Mouse (Mus musculus): ENCODE measurements around the gene Tagln3. TPM values are rescaled to one million over a fixed set of nuclear protein-coding genes. Genes with fewer than 3 reads are reported as not detected.

Gene Tagln3
- 100 to 1,000 TPM; 219 to 242 TPM for total RNA-seq (2021)
- long read RNA-seq, transcript Tagln3-201 (4 exons, 1,240 nt) = major isoform, 184 of 198 reads
- long read RNA-seq, partial matches to known transcripts = 10 of 198 reads
- long read RNA-seq, other reads (novel, unspliced or antisense) = 4 of 198 reads

DNA sequence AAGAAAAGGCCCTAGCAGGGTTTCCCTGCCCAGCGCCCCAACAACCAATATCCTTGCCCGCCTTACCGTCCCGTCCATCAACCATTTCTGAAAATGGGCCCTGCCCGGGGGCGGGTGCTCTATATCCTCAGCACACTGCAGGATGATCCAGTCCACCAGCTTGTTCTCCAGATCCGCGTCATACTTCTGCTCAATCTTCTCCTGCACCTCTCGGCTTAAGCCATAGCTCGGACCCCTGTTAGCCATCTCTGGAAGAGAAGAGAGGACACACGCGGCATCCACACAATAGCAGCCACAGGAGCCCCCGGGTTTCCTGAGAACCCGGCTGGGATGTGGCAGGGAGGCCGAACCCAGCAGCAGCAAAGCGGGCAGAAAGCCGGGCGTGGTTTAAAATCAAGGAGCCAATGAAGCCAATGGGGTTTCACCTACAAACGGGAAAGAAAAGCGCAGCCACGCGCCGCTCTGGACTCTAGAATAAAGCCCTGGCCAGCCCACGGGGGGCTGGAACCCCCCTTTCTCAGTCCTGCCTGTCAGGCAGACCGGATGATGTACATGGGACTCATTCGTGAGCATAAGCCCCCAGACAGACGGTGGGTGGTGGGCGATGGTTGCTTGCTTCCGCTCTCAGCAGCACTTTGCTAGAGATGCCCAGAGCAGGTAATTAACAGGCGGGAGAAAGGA lies at the start of gene Tagln3:
TSS of gene Tagln3 (minus strand) at position 548 of the 681 bp plus-strand sequence.
- DNase-seq (ENCODE audit: low spot score in 2 of 2) = peak; percentile 69 to 82

DNA sequence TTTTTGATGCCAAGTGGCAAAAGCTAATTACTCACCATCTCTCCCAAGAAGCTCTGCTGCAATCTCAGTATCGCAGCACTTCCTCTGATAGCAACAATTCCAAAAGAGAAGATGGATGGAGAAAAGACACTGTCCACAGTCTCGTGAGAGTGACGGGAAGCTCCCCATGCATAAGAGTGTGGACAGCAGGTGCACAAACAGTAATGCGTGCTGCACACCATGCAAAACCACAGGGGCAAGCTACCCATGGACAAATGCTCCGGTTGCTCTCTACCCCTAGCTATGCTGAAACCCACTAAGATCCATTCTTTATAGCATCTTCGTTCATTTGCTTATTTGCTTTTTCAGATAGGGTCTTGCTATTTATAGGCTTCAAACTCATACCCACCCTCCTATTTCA lies 46.5 kb upstream of the Tagln3 start:
- no peak for DNase-seq (ENCODE audit: low spot score in 2 of 2)

DNA sequence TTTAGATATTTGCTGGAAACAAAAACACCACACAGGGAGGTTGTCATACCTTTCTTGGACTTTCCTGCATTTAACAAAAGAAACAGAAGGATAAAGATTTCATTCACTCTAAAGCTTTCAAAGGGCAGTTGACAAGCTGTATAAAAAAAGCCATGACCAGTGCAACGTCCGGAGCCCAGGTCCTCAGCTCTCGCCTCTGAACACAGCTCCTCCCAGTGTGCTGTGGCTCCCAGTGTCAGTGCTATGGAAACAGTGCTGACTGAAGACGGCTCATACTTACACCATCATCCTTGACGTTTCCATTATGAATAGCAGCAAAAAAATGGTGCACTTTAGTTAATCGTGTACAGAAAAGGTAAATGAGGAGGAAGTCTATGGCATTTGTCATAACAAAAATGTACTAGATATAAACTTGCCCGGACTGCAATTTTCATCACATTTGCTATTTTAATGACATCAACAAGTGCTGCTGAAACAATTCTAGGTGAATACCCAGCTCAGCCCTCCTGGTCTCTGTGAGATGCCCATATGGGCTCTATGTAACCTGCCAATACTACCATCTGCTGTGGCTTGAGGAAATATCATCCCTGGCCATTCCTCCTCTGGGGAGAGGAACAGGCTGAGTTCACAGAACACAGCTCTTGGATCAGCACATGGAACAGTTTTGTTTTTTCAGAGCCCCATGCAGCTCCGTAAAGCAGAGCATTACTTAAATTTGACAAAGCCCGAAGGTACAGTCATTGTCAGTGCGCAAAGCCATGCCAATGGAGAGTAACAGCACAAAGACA lies 43.6 kb upstream of the Tagln3 start:
- no peak for DNase-seq (ENCODE audit: low spot score in 2 of 2)

DNA sequence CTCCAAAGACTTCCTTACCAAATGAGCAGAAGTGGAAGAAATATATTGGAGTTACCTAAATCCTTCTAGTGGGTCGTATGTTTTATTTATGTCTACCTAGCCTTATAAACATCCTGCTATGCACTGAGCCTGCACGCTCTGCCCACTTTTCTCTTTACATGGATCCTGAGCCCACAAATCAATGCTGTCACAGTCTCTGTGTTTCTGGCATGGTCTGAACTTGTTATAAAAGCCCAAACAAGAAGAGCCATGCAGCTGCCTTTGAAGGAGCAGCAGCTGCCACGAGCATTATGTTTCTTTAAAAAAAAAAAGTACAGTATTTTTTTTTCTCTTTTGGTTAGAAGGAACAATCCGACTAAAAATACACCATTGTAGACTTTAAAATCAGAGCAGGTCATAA lies 43.0 kb upstream of the Tagln3 start:
- no peak for DNase-seq (ENCODE audit: low spot score in 2 of 2)

DNA sequence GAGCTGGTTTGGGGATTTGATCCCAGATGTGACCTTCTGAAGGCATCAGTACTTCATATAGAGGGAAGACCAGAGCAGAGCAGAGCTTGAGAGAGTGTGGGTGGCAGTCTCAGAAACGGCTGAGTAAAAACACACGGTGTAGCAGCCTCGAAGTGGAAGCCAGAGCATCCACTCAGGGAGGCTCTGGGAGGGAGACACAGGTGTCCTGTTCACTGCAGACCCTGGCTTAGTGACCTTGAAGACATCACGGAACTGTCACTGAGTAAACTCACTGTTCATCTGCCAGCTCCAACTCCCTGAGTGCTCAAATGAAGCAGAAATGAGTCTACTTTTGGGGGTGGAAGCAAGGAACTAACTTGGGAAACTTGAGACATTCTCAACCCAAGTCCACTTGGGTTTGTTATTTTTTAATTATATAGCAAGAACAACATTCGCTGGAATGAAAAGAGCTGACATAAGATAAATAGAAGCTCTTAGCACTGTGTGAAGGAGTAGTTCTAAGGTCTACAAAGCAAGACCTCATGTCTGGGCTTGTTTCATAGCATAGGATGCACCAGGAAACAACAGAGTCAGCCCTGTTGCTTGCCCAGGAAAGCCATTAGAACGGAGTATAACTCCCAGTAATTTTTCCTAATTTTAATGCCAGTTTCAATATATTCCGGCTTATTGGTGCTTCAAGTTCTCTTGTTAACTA lies 41.5 kb upstream of the Tagln3 start:
- DNase-seq (ENCODE audit: low spot score in 2 of 2) = no peak

DNA sequence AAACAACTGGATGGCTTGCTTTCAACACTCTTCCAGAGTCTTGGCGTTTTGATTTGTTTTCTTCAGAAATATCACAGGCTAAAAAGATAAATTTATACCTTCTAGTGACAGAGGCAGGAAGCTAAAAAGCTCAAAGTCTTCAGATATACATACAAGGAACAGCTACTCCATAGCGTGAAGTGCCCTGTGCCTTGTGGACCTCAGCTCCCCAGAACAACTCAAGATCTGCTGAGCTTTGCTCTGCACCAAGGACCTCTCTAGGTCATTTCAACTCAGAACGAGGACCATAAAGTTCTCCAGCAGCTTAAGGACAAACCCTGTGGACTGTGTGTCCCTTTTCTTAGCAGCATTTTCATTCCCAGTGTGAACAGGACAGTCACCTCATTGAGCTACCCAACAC lies 40.7 kb upstream of the Tagln3 start:
- no peak for DNase-seq (ENCODE audit: low spot score in 2 of 2)

DNA sequence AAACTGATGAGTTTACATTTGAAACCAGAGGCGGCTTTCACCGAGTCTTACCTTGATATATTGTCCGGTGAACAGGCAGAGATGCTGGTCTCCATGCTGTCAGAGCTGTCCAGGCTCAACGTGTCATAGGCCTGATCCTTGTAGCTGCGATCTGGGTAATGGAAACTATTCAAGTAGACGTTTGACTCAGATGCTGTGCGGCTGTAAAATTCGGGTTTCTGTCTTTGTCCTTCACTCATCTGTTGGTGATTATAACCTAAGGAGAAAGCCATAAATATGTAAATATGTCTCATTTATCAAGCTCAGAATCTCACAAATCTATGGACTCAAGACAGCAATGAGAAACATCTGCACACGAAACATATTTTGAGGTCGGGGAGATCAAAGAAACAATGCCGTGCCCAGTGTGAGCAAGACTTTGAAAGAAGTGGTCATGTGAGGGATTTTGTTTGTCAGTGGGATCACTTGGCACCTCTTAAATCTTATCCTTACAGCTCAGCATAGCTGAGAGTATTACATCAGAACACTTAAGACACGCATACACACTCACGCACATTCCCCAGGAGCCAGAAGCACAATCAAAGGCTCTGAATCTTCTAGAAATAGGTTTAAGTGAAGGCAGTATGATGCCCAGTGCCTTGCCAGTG lies 38.6 kb upstream of the Tagln3 start:
- no peak for DNase-seq (ENCODE audit: low spot score in 2 of 2)

DNA sequence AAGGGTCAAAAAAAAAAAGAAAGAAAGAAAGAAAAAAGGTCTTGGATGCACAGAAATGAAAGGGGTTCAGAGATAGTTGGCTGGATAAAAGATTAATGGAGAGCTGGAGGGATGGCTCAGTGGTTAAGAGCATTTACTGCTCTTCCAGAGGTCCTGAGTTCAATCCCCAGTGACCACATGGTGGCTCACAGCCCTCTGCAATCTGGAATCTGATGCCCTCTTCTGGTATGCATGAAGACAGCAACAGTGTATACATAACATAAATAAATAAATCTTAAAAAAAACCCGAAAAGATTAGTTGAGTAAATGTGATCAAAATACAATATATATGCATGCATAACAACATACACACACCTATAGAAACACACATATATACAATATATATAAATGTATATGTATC lies 37.0 kb upstream of the Tagln3 start:
- no peak for DNase-seq (ENCODE audit: low spot score in 2 of 2)

DNA sequence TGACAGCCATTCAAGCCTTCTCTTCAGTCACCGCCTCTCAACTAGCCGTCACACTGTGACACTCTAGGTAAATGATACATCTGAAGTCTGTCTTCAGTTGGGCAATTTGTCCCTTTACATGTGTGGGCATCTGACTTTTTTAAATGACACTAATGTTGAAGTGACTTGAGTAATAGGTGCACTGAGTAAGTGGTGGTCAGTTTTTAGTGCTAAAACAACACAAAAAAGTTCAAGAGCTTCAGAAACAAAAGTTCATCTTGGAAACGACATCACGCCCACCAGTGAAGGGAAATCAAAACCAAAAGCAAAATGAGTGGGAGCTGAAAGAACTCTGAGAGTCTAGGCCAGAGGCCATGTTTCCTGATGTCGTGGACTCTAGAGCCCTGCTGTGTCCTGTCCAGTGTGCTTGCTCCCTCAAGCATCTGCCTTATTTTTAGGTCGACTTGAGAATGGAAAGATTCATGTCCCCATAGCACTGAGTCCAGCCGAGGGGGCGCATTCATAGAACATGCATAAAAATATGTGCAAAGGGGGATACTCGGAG lies 34.4 kb upstream of the Tagln3 start:
- no peak for DNase-seq (ENCODE audit: low spot score in 2 of 2)

DNA sequence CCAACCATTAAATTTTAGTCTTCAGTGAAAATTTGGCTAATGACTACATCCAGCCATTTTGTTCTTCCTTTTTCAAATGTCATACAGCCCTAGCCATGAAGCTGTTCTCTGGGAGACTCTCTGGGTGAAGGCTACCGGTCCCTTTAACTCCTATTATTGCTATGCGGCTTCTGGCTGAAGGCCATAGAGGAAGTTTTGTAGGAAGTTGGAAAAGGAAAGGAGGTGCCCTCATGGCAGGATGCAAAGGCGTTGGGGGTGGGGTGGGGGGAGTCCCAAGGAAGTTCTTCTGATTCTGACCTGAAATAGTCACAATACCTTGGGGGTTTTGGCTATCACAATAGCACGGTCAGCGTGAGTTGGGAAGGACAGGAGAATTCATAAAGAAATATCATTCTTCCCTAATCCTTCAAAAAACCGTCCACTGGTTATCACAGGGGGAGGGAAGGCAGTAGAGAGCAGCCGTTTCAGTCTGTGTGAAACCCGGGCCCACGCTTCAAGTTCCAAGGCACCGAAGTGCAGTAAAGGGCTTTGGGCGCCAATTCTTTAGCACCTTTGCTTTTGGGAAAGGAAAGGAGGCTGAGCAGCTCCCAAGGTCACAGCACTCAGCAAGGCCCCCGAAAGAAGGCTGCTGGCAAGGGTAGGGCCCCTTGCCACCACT lies 33.1 kb upstream of the Tagln3 start:
- no peak for DNase-seq (ENCODE audit: low spot score in 2 of 2)

DNA sequence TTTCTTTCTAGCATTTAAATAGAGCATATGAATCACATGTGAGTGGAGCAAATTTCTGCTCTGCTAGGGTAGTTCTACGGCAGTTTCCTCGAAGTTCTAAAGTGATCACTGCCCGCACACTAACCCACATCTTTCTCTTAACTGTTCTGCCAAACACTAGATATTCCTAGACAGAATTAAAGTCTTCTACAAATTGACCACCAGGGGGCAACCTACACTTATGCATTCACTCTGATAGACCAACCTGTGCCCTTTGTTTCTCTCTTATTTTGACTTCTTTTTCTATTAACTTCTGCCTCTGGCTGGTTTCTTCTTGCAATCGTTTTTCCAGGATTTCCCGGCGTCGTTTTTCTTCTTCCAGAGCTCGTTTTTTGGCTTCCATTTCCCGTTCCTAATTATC lies 32.4 kb upstream of the Tagln3 start:
- DNase-seq (ENCODE audit: low spot score in 2 of 2) = peak in 1 of 2 experiments; percentile 77

DNA sequence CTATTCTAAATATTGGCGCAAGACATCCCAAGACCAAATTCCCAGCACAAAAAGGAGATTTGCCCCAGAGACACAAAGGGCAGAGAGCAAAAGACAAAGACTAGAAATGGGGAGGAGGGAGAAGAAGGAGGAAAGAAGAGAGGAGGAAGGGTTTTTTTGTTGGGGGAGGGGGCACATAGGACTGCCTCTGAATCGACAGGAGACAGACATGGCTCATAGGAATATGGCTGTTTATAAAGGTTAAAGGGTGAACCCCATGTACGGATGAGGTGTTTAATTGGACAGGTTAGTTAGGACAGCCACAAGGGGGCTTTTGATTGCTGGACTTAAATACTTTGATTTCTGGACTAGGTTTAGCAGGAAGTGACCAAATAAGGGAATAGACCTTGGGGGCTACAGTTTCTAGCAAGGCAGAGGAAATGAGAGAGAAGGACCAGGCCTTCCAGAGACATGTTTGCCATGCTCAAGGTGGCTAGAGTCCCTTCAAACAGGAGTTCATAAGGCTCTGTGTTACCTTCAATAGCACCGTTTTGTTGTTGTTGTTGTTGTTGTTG lies 19.3 kb upstream of the Tagln3 start:
- DNase-seq (ENCODE audit: low spot score in 2 of 2) = no peak

DNA sequence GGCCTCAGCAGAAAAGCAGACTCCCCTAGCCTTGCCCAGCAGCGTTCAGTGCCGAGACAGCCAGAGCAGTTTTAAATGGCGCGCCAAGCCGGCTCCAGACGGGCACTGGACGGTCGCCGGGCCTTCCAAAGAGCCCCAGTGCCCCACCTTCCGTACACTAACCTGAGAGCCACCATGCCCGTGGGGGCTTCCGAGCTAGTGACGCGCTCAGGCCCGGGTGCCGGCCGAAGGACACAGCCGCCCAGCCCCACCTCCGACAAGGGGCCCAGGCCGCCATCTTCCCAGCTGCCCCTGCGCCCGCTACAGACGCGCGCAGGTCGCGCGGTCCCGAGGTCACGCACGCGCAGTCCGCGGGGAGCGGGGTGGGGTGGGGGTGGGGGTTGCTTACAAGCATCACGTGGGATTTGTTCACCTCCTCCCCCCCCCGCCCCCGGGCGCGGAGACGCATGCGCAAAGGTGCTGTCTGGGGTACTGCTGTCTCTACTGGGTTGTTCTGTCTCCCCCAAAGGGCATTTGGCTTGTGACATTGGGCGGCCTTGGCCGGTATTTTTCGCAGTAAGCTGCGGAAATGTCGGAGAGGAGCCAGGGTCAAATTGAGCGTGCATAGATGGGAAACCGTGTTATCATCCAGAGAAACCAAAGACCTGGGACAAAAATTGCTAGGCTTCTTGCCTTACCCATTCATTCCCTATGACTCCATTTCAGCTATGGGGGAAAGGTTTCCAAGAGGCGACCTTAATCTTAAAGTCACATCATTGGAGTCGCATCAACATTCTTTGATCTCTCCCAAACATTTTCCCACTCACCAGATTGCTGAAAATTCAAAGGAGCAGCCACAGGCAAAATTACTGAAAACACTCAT lies 18.4 kb upstream of the Tagln3 start, which contains the start of gene Abhd10:
TSS of gene Abhd10 (minus strand) at position 341 of the 862 bp plus-strand sequence.
- peak; percentile 92 to 97 for DNase-seq (ENCODE audit: low spot score in 2 of 2)

DNA sequence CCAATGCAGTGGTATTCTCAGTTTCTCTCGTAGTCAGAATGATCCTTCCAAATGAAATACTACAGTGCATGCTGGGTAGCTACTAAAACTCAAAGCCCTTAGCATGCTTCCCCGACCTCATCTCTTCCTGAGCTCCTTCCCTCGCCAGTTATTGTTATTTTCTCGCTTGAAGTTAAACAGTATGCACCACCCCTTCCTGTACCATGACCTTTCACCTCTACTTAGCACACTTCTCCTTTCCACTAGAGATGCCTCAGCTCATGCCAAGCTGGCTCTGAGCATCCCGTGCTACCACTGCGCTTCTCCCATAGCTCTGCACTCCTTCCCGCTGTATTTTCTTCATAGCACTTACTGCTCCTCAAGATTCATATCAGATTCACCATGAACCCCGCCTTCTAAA lies 13.5 kb upstream of the Tagln3 start:
- DNase-seq (ENCODE audit: low spot score in 2 of 2) = no peak

DNA sequence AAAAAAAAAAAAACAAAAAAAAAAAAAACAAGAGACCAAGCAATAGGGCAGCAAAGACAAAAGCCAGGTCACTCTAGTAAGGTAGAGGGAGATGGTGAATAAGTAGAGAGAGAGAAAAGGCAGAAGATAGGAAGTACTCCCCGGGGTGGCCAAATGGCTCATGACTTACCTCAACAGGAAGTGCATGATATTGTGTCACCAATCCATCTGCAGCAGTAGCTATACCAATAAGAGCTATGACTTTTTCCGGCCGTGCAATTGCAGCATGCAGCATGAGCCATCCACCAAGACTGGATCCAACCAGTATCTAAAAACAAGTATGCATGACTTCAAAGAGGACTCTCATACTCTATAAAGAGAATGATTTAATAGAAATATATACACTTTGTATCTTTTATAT lies 12.3 kb upstream of the Tagln3 start:
- DNase-seq (ENCODE audit: low spot score in 2 of 2) = no peak

DNA sequence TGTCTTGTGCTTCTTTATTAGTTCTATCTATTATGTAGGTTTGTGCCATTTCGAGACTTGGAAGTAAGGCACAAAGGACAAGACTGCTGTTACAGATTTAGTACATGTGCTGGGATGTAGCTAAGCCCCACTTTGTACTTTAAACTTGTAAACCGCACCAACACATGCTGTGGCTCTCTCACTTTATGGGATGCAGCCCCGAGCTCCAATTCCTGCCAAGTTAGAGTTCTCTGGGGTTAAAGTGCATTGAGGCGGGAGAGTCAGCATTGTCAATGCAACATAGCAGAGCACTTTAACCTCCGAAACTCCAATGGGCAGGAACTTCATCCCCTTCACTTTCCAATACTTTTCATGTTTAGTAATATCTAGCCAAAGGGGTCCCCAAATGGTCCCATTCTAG lies 4.8 kb upstream of the Tagln3 start:
- DNase-seq (ENCODE audit: low spot score in 2 of 2) = no peak

DNA sequence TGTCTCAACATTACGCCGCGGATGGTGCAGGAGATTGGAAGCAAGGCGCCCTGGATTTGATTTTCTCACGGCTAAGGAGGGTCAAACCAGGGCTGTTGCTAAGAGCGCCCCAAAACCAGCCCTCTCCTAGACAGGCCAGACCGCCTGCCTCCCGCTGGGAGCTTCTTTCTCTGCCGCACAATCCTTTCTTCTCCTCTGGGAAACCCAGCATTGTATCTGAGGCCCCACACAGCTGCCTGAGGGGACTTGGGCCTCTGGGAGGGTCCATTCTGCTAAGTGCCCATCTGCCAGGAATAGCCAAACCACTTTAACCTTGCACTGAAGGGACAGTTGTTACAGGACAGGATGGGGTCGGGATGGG lies 314 bp upstream of the Tagln3 start:
- DNase-seq (ENCODE audit: low spot score in 2 of 2) = no peak

DNA sequence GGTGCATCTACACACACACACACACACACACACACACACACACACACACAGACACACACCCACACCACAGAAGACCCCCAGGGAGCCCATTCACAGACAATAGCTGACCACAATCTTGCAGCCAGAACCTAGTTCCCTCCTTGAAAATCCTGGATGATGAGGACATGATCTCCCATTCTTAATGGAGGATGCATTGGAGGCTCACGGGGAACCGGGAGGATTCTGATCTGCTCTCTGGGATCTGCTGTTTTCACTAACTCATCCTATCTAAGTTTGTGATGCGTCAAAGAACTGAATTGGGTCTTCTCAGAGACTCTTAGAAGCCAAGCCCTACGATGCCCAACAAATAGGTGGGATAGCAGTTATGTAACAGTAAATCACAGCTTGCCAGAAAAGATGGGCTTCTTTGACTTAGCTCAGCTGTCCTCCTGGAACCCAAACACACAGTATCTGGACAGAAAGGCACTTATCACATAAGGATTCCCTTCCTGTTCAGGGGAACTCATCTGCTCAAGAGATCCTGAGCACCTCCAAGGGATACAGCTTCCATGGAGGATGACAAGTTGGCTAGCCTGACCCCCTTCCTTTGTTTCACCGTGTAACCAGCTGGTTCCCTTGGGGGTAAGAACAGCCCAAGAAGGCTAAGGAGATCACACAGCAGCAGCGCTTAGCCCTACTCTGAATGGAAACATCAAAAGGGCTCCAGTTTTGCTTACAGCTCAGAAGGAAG lies 1.1 kb downstream of the Tagln3 start:
- DNase-seq (ENCODE audit: low spot score in 2 of 2) = peak in 1 of 2 experiments; percentile 40

Data from layer of hippocampus, adult 18-20 months (tissue).